Mouse (Mus musculus): ENCODE measurements at regions not wholly inside any gene's neighbourhood (a gene's known extent, or its start where the extent isn't known, plus 50 kb on each side); places are given as distances from the start of the nearest gene placed in this dataset.

- in situ Hi-C loops (cut with MboI, MseI), result no loop called here
Measured at GRCm38 (mm10) chr5:53329591-53329990, 62.7 kb downstream of the Smim20 start.

DNA sequence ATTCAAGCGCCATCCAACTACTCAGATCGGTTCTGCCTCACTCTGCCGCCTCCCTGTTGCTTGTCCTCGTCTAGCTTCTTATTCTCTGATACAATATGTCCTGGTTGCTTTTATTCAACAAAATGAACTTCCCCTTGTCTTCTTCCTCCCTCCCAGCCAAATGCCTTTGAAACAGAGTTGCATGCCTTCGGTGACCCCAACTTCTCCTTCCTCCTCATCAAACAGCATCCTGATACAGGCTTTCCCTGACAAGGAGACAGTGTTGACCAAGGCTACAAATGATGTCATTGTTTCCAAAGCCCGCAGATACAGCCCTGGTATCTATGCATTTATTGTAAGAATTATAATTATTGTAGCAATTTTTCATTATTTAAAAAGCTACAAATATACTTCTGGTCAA lies 69.8 kb downstream of the Smim20 start:
- in situ Hi-C loops (cut with MboI, MseI), result no loop called here

GRCm38 (mm10) chr5:53337816-53338215 lies 70.9 kb downstream of the Smim20 start:
- in situ Hi-C loops (cut with MboI, MseI), result no loop called here

DNA sequence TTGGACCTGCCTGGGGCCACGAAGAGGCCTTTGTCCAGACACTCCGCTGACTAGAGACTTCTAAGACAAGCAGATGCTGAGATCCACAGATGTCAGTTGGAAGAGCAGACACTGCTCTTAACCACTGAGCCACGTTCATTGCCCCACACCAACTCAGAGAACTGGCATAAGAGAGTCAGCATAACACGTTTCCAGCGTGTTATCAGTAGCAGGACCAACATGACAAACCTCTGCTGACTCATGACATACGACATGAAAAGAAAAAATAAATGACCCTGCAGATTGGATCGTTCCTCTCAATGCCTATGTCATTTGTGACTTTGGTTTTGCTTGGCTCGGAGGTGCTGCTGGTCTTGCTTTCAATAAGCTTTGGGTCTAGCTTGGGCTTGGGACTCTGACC lies 78.3 kb downstream of the Smim20 start:
- in situ Hi-C loops (cut with MboI, MseI), result no loop called here

- in situ Hi-C loops (cut with MboI, MseI), result no loop called here
Measured at GRCm38 (mm10) chr5:53346028-53346427, 79.1 kb downstream of the Smim20 start.

GRCm38 (mm10) chr5:53346756-53347155 lies 79.9 kb downstream of the Smim20 start:
- in situ Hi-C loops (cut with MboI, MseI), result no loop called here

DNA sequence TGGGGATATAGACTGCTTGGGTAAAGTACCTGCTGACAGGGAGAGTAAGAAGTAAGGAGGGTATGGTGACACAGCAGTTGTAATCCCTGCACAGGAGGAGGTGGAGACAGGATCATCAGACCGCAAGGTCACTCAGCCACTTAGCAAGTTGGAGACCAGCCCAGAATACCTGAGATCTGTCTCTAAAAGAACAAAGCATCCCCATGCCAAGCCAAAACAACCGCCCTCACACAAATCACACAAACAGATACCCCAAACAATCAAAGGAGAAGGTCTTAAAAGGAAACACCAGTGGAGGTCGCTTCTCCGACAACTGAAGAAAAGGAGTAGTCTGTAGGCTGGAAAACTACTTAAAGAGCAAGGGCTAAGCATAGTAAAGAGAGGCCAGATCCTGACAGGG lies 86.0 kb downstream of the Smim20 start:
- in situ Hi-C loops (cut with MboI, MseI), result no loop called here

- in situ Hi-C loops (cut with MboI, MseI), result no loop called here
Measured at GRCm38 (mm10) chr5:53354296-53354695, 87.4 kb downstream of the Smim20 start.

- in situ Hi-C loops (cut with MboI, MseI), result loop anchor here (5.0 kb wide), 1 partner anchor 242 kb away; no protein-coding TSS in a partner anchor
Measured at GRCm38 (mm10) chr5:53355069-53355468, 88.2 kb downstream of the Smim20 start.

DNA sequence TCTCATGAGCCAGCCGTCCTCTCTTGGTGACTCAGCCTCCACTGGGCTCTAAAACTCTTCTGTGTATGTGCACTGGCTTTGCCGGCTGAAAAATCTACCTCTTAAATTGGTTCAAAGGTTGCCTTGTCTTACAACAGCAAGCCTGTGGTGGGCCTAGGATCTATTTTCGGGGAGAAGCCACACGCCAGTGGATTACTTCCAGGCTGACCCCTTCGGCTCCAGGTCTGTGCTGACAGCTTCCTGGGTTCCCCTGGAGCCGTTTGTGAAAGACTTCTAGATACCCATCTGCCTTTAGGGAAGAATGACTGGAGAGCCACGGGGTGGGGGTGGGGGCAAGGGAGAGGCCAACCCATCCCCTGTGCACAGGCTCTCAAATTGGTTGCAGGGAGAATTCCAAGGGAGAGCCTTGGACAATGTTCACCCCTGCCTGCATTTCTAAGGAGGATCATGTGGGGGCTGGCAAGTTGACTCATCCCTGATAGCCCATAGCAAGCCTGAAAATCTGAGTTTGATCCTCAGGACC lies 90.3 kb downstream of the Smim20 start:
- in situ Hi-C loops (cut with MboI, MseI), result loop anchor here (5.0 kb wide), 1 partner anchor 240 kb away; no protein-coding TSS in a partner anchor

- in situ Hi-C loops (cut with MboI, MseI), result loop anchor here (5.0 kb wide), 1 partner anchor 239 kb away; no protein-coding TSS in a partner anchor
Measured at GRCm38 (mm10) chr5:53358181-53358580, 91.3 kb downstream of the Smim20 start.

- in situ Hi-C loops (cut with MboI, MseI), result loop anchor here (5.0 kb wide), 3 partner anchors 37 to 237 kb away; no protein-coding TSS in a partner anchor
Measured at GRCm38 (mm10) chr5:53359887-53360286, 93.0 kb downstream of the Smim20 start.

DNA sequence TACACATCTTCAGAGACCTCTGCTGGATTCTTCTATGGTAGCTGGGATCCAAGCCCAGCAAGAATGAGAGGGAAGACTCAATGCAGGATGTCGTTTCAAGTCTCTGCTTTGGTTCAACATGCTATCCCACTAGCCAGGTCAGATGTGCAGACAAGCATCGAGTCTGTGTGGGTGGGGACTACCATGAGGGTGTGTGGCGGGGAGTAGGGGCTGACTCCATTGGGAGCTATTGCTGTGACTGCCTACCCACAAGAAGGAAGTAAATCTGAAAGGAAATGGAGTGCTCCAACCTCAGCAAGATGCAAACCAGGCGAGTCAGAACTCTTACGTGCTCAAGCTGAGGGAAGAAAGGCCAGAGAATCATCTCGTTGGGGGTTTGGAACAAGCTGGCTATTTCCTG lies 94.4 kb downstream of the Smim20 start:
- in situ Hi-C loops (cut with MboI, MseI), result loop anchor here (5.0 kb wide), 2 partner anchors 36 to 81 kb away; no protein-coding TSS in a partner anchor

- in situ Hi-C loops (cut with MboI, MseI), result loop anchor here (5.0 kb wide), 2 partner anchors 33 to 78 kb away; no protein-coding TSS in a partner anchor
Measured at GRCm38 (mm10) chr5:53363898-53364297, 97.0 kb downstream of the Smim20 start.

- in situ Hi-C loops (cut with MboI, MseI), result no loop called here
Measured at GRCm38 (mm10) chr5:53366882-53367561, 98.9 kb upstream of the Rbpj start.

GRCm38 (mm10) chr5:53370272-53370671 lies 95.7 kb upstream of the Rbpj start:
- in situ Hi-C loops (cut with MboI, MseI), result no loop called here

GRCm38 (mm10) chr5:53371638-53372037 lies 94.3 kb upstream of the Rbpj start:
- in situ Hi-C loops (cut with MboI, MseI), result no loop called here

DNA sequence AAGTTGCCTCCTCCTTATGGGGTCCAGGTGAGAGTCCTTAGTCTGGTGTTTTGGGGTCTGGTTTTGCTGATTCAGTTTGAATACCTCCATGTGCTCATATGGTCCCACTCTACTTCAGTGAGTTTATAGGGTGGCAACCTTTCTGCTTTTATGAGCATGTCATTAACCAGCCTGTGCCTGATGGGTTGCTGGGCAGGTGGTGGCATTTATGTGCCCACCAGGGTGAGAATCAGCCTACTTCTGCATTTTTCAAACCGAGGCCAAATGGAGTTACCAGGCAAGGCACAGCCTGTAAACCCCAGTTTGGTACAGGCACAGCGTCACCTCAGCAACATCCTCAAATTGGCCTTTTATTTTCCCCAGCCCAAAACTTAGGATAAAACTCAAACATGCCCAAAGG lies 92.6 kb upstream of the Rbpj start:
- in situ Hi-C loops (cut with MboI, MseI), result no loop called here

DNA sequence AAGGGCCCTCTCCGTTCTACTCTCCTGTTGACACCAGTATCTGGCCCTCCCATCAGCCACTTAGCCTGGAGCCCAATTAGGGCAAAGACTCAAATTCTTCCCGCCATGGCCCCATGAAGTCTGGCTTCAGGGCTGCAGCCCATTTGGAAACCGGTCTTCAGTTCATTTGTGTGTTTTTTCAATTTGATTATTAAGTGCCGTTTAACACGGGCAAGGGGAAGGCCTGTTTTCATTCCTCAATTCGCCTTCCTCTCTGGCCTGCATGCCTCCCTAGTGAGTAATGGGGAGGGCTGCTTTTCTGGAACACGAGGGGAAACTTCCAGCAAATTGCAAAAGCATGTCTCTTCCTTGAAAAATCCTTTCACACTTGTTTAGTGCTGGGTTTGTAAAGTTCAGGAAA lies 89.1 kb upstream of the Rbpj start:
- in situ Hi-C loops (cut with MboI, MseI), result no loop called here

GRCm38 (mm10) chr5:53377698-53378097 lies 88.3 kb upstream of the Rbpj start:
- in situ Hi-C loops (cut with MboI, MseI), result no loop called here

GRCm38 (mm10) chr5:53378106-53378505 lies 87.8 kb upstream of the Rbpj start:
- in situ Hi-C loops (cut with MboI, MseI), result no loop called here

DNA sequence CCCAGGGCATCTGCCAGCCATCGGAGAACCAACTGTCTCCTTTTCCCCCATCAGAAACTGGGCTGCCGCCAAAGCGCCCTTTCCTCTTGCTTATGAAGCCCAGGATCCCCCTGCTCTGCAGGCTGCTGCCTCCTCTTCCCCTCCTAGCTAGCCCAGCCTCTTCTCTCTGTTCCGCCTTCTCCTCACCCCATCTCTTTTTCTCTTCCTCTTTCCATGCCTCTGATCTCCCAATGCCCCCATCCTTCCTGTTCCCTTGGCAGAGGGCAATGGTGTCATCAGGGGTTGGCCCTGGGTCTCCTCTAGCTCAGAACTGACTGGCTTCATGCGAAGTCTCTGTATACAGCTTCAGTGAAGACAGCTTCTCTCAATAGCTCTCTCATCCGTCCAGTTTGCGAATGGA lies 87.4 kb upstream of the Rbpj start:
- in situ Hi-C loops (cut with MboI, MseI), result no loop called here

DNA sequence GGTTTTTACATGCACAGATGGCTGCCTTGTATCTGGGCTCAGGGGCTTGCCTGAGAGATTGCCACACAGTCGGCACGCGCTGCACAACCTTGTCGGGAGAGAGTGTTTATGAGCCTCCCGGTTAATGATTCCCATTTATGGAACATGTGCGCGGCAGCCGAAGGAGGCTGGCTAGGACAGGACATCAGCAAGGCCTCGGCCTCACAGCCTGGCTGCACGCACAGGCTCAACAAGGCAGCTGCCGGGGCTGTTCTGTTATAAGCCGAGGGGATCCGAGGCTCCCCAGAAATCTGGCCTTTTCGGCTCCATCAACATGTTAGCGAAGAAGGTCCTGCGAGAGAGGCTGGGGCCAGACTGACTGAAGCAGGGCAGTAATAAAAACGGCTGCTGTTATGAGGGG lies 86.3 kb upstream of the Rbpj start:
- in situ Hi-C loops (cut with MboI, MseI), result no loop called here

Measured in T-helper 2 cell (primary cell).